Mouse (Mus musculus) lung, embryonic 16.5 days (tissue): ENCODE results near the gene Sppl2a. TPM values are rescaled to one million over a fixed set of nuclear protein-coding genes. Genes with fewer than 3 reads are reported as not detected.

Experiments used
- ATAC-seq: fragments of 200-750 bp; cut with Nextera tagmentation; 2 replicates; pipeline ENCODE4 v1.8.0; 2017; ENCODE audit warnings: low read depth, mild to moderate bottlenecking, moderate library complexity
- H3K27ac ChIP-seq: fragments of 300-500 bp; sonication (generic); 2 replicates; pipeline ENCODE4 v1.5.1; 2014; ENCODE audit warnings: mild to moderate bottlenecking, control low read depth, low read length
- H3K27me3 ChIP-seq: fragments of 300-500 bp; sonication (generic); 2 replicates; pipeline ENCODE4 v1.6.1; 2014; ENCODE audit warnings: low read depth, low read length, mixed read lengths; ENCODE audit not compliant: control insufficient read depth, insufficient read depth
- H3K36me3 ChIP-seq: fragments of 300-500 bp; sonication (generic); 2 replicates; pipeline ENCODE4 v1.6.1; 2014; ENCODE audit warnings: low read length; ENCODE audit not compliant: control insufficient read depth, insufficient read depth
- H3K4me1 ChIP-seq: fragments of 300-500 bp; sonication (generic); replicated peaks from 2 replicates; pipeline ENCODE4 v1.6.1; 2014; ENCODE audit warnings: low read length, mixed read lengths; ENCODE audit not compliant: control insufficient read depth, insufficient read depth
- H3K4me2 ChIP-seq: fragments of 300-500 bp; sonication (generic); 2 replicates; pipeline ENCODE4 v1.6.1; 2014; ENCODE audit warnings: low read depth, low read length, control low read depth
- H3K4me3 ChIP-seq: fragments of 300-500 bp; sonication (generic); 2 replicates; pipeline ENCODE4 v1.5.1; 2014; ENCODE audit warnings: mild to moderate bottlenecking, low read length, control low read depth
- H3K9ac ChIP-seq: fragments of 300-500 bp; sonication (generic); 2 replicates; pipeline ENCODE4 v1.6.1; 2014; ENCODE audit warnings: low read length, control low read depth
- H3K9me3 ChIP-seq: fragments of 300-500 bp; sonication (generic); 2 replicates; pipeline ENCODE4 v1.6.1; 2016; ENCODE audit warnings: low read length; ENCODE audit not compliant: control insufficient read depth
- WGBS: fragments of 180-500 bp; shearing (Covaris S2); extraction: QIAGEN DNeasy Blood & Tissue Kit; methylation state at CpG from one replicate; pipeline ENCODE4 v1.1.7; 2014; 5-methylcytosine and 5-hydroxymethylcytosine counted together
- polyA plus RNA-seq: library from polyadenylated mRNA; unstranded; fragments of >200 nt; fragmentation: Nextera tagmentation; extraction: Ambion mirVana; gene quantifications from 2 replicates; pipeline ENCODE4 v1.2.1, GENCODE M21; 2015

Sppl2a gene
- polyA plus RNA-seq, 1 experiment from 2014 or later: 42.5 TPM

DNA sequence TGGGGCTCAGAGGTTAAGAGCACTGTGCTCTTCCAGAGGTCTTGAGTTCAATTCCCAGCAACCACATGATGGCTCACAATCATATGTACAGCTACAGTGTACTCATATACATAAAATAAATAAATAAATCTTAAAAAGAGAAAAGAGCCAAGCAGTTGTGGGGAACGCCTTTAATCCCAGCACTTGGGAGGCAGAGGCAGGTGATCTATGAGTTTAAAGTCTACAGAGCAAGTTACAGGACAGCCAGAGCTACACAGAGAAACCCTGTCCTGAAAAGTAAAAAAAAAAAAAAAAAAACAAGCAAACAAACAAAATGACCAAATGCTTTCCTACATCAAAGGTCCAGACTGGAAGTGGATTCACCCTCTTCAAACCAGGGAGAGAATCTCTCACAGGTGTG lies 55.0 kb downstream of the Sppl2a start:
- Histone ChIP-seq H3K9ac (no peak overlapping the region), H3K4me3 (no peak overlapping the region), H3K9me3 (no peaks in the 10 kb centered on the region), H3K27ac (no peak overlapping the region), H3K36me3 (no peaks in the 10 kb centered on the region), H3K4me2 (no peak overlapping the region), H3K27me3 (no peaks in the 10 kb centered on the region), H3K4me1 (peaks cover 8% of the 10 kb centered on the region)
- ATAC-seq: no peak
- 78% methylated on average over 1 of the region's 1 CpGs for WGBS

DNA sequence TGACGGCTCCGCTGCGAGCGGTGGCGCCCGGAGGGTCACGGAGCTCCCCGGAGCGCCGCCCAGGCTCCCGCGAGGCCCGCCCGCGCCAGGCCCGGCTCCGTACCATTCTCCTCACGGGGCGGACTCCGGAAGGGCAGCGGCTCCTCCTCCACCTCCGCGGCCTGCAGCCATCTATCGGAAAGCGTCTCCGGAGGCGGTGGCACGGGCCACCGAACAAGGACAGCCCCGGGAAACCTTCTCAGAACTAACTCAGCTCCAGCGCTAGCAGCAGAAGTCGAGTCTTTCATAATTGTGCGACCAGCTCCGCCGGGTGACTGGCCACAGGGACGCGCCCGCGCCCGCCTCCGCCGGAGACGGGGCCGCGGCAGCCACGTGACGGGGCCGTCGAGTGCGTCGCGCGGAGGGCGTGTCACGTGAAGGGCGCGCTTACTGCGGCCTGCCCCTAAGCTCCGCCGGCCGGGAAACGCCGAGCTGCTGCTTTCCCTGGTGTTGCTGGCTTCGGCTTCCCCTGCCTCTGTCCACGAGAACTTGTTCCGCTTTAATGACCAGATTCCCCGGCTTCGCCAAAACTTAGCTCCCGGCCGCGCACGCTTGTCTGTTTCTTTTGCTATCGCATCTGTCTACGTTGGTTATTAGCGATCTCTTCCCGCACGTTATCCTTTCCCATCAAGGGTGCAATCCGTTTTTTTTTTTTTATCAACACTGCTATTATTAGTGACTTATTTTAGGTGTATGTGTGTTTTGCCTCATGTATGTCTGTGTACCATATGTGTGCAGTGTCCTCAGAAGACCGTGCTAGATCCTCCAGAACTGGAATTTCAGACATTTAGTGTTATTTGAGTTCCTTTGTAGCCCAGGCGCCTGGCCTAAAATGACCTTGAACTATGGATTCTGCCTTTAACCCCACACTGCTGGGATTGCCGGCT lies 56.9 kb downstream of the Sppl2a start, which contains the start of gene Trpm7:
Gene Trpm7 (minus strand): TSS at position 360 of the 926 bp plus-strand sequence.
- Histone ChIP-seq H3K27me3 (no peaks in the 10 kb centered on the region), H3K9me3 (no peaks in the 10 kb centered on the region), H3K4me2 (peak within 1 kb of the TSS; percentile 79), H3K4me1 (peaks cover 8% of the 10 kb centered on the region), H3K4me3 (peak within 1 kb of the TSS; percentile 96), H3K27ac (peak within 1 kb of the TSS; percentile 99), H3K9ac (peak within 1 kb of the TSS; percentile 95), H3K36me3 (no peaks in the 10 kb centered on the region)
- ATAC-seq: peak; percentile 99
- WGBS: under 1% methylated on average over 80 of the region's 81 CpGs

DNA sequence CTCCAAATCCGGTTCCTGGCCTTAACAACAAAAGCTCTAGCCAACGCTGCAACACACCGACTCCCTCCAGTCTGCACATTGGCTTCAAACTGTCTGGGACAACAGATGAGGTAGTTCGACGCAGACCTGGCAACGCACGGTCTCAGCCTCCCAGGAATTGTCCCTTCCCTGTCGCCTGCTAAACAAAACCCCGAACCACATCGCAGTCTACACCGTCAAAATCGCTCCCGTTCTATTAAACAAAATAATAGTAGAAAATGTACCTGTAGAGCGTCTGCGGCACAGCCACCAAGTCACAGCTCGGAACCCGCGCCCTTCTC lies 57.6 kb downstream of the Sppl2a start:
- Histone ChIP-seq H3K9me3 (no peaks in the 10 kb centered on the region), H3K27ac (peak overlapping the region; percentile 99), H3K9ac (peak overlapping the region; percentile 95), H3K27me3 (no peaks in the 10 kb centered on the region), H3K4me3 (peak overlapping the region; percentile 96), H3K4me1 (peaks cover 8% of the 10 kb centered on the region), H3K4me2 (peak overlapping the region; percentile 79), H3K36me3 (no peaks in the 10 kb centered on the region)
- peak; percentile 53 for ATAC-seq
- WGBS: under 1% methylated on average over 18 of the region's 18 CpGs

DNA sequence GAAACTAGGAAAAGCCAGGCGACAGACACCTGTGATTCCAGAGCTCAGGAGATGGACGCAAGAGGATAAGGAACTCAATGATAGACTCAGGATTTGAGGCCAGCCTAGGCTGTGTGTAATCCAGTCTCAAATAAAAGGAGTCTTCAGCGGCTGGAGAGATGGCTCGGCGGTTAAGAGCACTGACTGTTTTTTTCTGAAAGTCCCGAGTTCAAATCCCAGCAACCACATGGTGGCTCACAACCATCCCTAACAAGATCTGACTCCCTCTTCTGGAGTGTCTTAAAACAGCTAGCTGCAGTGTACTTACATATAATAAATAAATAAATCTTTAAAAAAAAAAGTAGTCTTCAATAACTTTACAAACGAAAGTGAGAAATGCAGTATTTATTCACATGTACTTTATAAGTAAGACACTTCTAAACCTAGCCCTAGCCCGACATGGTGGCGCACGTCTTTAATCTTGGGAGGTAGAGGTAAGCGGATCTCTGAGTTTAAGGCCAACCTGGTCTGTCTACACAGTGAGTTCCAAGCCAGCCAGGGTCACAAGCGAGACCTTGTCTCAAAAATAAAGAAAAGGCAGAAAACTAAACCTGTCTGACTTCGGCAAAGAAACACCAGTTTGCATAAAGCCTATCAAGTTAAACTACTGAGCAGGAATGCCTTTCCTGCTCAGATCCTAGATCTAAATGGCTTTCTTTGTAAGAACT lies 58.1 kb downstream of the Sppl2a start:
- 19% methylated on average over 13 of the region's 13 CpGs for WGBS
- Histone ChIP-seq H3K9ac (peak overlapping the region; percentile 95), H3K4me1 (peaks cover 8% of the 10 kb centered on the region), H3K9me3 (no peaks in the 10 kb centered on the region), H3K4me2 (peak overlapping the region; percentile 79), H3K4me3 (peak overlapping the region; percentile 96), H3K27ac (peak overlapping the region; percentile 99), H3K27me3 (no peaks in the 10 kb centered on the region), H3K36me3 (no peaks in the 10 kb centered on the region)
- no peak for ATAC-seq

DNA sequence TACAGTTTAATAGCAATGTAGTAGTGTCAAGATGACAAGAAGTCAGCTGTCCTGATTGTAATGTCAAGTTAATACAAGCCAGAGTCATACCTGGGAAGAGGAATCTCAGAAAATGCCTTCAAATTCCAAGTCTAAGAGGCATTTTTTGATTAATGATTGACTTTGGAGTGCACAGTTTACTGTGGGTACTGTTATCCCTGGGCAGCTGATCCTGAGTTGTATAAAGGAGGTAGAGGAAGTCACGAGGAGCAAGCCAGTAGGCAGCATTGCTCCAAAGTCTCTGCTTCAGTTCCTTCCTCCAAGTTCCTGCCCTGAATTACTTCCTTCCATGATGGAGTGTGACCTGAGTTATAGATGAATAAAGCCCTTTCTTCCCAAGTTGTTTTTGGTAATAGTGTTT lies 66.7 kb downstream of the Sppl2a start:
- 50% methylated on average over 1 of the region's 1 CpGs for WGBS
- Histone ChIP-seq H3K9me3 (no peaks in the 10 kb centered on the region), H3K9ac (no peak overlapping the region), H3K4me2 (no peak overlapping the region), H3K27ac (no peak overlapping the region), H3K27me3 (no peaks in the 10 kb centered on the region), H3K4me1 (no peaks in the 10 kb centered on the region; the same call in 1 of the 2 replicates), H3K4me3 (no peak overlapping the region), H3K36me3 (no peaks in the 10 kb centered on the region)
- ATAC-seq: no peak

DNA sequence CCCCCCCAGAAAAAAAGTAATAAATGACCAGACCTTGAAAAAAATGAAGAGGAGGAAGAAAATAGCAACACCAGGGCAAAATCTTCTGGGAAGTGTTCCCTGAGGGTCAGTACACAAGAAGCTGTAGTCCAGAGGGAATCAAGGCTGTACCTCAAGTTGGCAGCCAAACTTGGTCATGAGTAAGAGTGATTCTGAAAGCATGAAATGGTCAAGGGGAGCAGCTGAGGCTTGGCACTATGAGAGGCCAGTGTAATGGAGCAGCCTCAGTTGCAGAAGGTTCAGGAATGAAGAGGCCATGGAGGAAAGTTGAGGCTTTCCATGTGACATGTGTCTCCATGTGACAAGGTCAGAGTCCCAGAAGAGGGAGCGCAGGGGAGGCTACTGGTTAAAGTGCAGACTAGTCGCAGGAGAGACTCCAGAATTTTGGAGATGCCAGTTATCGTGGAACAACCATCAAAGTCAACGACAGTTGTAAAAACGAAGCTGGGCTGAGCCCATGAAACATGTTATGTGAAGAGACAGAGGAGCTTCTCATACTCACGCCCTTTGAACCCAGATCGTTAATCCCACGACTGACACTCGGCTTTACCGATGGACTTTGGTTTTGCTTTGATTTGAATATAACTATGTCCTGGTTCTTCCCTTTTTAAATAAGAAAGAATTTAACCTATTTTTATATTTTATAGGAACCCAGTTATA lies 67.4 kb downstream of the Sppl2a start:
- H3K9me3 ChIP-seq: no peaks in the 10 kb centered on the region
- no peak overlapping the region for H3K9ac ChIP-seq
- H3K4me1 ChIP-seq: no peaks in the 10 kb centered on the region; the same call in 1 of the 2 replicates
- H3K27ac ChIP-seq: no peak overlapping the region
- no peaks in the 10 kb centered on the region for H3K36me3 ChIP-seq
- no peak for ATAC-seq
- no peak overlapping the region for H3K4me3 ChIP-seq
- no peaks in the 10 kb centered on the region for H3K27me3 ChIP-seq
- H3K4me2 ChIP-seq: no peak overlapping the region
- WGBS: 84% methylated on average over 10 of the region's 10 CpGs

DNA sequence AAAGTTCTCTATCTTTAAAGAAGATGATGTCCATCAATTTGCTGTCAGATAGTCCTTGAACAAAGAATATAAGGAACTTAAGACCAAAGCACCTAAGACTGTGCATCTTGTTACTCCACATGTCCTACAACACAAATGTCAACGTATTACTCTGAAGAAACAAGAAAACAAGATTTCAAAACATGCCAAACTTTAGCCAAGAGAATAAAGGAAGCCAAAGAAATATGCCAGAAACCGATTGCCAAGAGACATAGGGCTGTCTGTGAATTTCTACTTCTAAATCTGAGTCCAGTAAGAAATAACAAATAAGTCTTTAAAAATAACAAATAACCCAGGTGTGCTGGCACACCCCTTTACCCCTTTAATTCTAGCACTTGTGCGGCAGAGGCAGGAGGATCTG lies 68.0 kb downstream of the Sppl2a start:
- 91% methylated on average over 3 of the region's 3 CpGs for WGBS
- no peak overlapping the region for H3K9ac ChIP-seq
- no peak overlapping the region for H3K4me3 ChIP-seq
- no peak overlapping the region for H3K4me2 ChIP-seq
- ATAC-seq: no peak
- H3K4me1 ChIP-seq: no peaks in the 10 kb centered on the region; the same call in 1 of the 2 replicates
- no peaks in the 10 kb centered on the region for H3K36me3 ChIP-seq
- H3K27ac ChIP-seq: no peak overlapping the region
- no peaks in the 10 kb centered on the region for H3K9me3 ChIP-seq
- no peaks in the 10 kb centered on the region for H3K27me3 ChIP-seq

DNA sequence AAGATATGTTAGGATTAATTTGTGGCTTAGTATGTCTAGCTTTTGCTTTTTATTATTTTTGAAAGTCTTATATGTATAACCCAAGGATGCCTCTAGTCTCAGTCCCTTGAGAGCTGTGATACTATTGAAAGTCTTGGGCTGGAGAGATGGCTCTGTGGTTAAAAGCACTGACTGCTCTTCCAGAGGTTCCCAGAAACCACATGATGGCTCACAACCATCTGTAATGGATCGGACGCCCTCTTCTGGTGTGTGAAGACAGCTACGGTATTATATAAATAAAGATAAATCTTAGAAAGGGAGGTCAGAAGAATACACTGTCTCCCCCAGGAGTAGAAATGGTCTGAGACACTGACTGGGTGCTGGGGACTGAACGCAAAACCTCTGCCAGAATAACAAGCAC lies 88.3 kb downstream of the Sppl2a start:
- Histone ChIP-seq H3K4me2 (no peak overlapping the region), H3K4me1 (no peaks in the 10 kb centered on the region), H3K36me3 (peaks cover 22% of the 10 kb centered on the region), H3K27ac (no peak overlapping the region), H3K4me3 (no peak overlapping the region), H3K9ac (no peak overlapping the region), H3K27me3 (no peaks in the 10 kb centered on the region), H3K9me3 (no peaks in the 10 kb centered on the region)
- no peak for ATAC-seq
- WGBS: 78% methylated on average over 4 of the region's 4 CpGs
